Mouse (Mus musculus) neural tube, embryonic 10.5 days (tissue): ENCODE results near the gene Hoxd13.
A peak's percentile ranks its signal among the peaks of the same experiment; 100 is the strongest.

Experiments used
- DNase-seq: peaks from one replicate; pipeline ENCODE4 v3.0.0-alpha.2; 2017; ENCODE audit warnings: low spot score; ENCODE audit errors: extremely low spot score

Hoxd13 gene

DNA sequence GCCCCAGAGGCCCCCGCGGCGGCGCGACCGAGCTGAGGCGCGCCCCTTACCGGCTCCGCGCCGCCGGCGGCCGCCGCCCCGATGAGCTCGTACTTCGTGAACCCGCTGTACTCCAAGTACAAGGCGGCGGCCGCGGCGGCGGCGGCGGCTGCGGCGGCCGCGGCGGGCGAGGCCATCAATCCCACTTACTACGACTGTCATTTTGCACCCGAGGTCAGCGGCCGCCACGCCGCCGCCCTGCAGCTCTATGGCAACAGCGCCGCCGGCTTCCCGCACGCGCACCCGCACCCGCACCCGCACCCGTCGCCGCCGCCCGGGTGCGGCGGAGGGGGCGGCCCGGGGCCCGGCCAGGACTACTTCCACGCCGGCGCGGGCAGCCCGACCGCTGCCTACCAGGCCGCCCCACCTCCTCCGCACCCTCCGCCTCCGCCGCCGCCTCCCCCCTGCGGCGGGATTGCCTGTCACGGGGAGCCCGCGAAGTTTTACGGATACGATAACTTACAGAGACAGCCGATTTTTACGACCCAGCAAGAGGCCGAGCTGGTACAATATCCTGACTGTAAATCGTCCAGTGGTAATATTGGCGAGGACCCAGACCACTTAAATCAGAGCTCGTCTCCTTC is 37.5 kb downstream of the Hoxd13 start:
- peak; percentile 84 for DNase-seq

DNA sequence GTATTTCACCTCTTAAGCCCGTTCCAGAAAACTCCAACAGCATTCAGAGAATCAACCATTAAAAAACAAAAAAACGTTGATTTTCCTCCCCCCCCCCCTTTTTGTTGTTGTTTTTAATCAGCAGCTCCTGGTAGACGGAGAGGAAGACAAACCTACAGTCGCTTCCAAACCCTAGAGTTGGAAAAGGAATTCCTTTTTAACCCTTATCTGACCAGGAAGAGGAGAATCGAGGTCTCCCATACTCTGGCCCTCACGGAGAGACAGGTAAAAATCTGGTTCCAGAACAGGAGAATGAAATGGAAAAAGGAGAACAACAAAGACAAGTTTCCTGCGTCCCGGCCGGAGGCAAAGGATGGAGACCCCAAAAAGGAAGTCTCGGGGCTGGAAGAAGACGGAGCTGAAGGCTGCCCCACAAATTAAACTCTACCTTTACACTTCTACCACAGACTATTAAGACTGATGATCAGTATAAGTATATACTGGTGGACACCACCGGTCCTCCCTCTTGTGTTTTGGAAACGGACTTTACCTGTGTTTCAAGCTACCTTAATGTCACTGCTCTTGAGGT is 38.4 kb downstream of the Hoxd13 start:
- peak; percentile 36 for DNase-seq

DNA sequence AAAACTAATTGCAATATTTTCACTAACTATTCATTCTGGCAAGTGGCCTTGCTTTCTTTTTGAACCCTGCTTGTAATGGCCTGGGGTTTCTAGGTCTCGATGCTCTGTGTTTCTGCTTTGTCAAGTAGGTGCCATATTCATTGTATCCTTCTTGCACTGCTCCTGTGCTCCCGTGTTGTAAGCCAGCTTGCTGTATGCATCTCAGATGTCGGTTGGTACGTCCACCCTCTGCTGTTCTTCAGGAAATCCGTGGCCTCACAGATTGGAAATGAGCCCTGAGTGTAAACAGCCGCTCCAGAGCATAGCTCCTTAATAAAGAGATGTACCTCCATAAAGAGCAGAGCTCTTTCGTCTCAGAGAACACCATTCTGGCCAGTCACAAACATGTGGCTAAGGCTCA is 39.5 kb downstream of the Hoxd13 start:
- peak; percentile 35 for DNase-seq

- DNase-seq: peak; percentile 47
Observed at GRCm38 (mm10) chr2:74708676-74709075, 40.6 kb downstream of the Hoxd13 start.

DNA sequence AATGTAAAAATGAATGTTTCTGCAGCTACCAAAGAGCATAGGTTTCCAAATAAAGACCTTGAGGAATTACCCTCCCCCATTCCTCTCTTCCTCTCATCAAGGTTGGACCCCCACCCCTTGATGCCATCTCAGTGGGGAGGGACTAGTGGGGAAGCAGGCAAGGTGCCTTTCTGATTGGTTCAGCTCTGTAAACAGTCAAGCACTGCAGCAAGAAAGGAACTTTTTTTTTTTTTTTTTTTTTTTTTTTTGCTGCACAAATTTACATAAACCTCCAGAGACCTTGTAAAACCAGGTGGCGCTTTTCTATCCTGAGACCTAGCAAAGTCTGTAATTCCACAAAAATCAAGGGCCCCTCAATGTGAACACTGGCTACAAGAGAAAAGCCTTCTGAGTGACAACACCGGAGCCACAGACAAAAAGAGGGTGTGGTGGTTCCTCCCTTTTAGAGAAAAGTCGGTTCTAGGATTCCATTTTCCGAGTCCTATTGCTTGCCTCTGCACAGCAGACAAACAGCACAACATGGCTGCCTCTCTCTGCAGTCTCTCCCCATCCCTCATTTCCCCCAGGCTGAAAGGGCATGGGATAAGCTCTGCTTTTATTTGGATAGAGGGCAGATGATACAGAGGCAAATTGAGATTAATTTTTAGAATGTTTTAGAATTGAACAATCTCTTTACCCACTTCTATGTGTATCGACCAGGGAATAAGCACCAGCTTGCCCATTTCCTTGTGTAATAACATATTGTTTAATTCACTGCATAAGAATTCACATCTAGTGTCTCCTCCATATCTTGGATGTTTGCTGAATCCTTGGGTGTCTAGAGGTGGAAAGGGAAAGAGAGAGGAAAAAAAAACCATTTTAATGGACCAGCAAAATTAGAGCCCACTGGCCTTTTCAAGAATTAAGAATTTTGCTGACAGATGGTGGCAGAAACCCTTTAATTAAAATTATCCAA is 41.6 kb downstream of the Hoxd13 start:
- DNase-seq: peak; percentile 33

- DNase-seq: peak; percentile 58
Observed at GRCm38 (mm10) chr2:74710929-74711543, 42.9 kb downstream of the Hoxd13 start.

DNA sequence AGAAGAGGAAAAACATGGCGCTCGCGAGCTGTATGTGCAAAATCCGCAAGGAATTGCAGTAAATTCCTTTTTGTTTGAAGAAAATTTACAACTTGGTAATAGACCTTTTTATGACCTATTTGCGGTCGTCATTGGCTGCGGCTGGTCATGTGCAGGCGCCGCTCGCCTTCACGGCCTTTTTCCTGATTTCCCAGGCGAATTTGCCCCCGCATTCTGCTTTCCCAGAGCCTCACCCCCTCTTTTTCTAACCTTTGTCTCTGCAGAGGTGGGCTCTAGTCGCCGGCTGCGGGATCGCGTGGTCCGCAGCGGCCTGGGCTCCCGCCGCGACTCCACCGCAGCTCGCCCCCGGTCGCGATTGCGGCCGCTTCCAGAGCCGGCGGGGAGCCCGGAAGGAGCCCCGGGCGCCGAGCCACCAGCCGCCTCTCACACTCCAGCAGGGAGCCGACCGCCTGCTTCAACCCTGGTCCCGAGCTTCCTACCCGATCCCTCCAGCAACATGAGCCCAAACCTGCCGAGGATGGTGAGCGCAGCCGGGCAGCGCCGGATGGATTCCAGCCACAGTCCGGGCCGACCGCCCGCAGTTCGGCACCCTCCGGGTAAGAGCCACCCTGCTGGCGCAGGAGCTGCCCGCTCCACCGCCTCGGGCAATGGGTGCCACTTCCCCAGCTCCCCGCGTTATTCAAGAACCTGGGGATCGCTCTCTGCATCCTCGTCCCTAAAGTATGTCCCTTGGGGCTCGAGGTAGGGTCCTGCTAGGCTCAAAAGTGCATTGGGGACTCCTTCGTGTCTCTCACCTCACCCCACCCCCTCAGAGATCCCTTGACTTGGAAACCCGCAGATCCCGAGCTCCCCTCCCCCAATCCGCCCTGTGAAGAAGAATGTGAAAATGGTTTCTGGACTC is 43.9 kb downstream of the Hoxd13 start, which contains the start of the genes Hoxd3 and Hoxd4:
TSS of gene Hoxd3 (plus strand) at position 207 of the 901 bp plus-strand sequence.
TSS of gene Hoxd4 (plus strand) at position 209 of the 901 bp plus-strand sequence.
- peak; percentile 82 for DNase-seq

- DNase-seq: peak; percentile 48
Observed at GRCm38 (mm10) chr2:74713239-74714150, 45.4 kb downstream of the Hoxd13 start.

- no peak for DNase-seq
Observed at GRCm38 (mm10) chr2:74714156-74714789, 46.2 kb downstream of the Hoxd13 start.

GRCm38 (mm10) chr2:74714881-74715280 is 46.8 kb downstream of the Hoxd13 start:
- no peak for DNase-seq

DNA sequence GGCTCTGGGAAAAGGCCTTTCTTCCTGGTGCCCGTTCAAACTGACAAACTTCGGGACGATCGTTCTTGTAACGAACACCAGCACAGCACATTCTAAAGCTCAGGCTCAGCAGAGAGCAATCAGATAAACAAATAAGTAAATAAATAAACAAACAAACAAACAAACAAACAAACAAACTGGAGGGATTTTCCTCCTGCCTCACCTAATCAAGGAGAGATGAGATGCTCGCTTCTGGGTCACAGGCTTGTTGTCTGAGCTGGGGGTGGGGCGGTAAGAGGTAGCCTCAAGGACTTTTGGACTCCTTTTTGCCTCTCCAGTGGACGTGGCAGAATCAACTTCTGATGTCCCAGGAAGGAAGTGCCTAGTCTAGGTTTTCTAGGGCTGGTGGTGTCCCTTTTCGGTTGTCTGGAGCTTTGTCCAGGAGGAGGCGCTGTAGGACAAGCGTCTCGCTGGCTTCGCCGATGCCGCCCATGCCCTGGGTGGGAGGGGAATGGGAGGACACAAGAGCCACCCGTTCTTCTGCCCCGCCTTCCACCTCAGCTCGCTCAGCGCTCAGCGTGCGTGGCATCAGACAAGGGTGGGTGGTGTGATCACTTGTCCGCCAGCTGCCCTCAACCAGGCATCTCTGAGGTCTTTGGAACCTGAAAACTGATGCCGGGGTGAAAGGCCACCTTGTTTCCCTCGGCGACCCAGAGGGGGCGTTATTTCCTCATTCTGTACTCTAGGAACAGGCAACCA is 47.6 kb downstream of the Hoxd13 start:
- peak; percentile 98 for DNase-seq

DNA sequence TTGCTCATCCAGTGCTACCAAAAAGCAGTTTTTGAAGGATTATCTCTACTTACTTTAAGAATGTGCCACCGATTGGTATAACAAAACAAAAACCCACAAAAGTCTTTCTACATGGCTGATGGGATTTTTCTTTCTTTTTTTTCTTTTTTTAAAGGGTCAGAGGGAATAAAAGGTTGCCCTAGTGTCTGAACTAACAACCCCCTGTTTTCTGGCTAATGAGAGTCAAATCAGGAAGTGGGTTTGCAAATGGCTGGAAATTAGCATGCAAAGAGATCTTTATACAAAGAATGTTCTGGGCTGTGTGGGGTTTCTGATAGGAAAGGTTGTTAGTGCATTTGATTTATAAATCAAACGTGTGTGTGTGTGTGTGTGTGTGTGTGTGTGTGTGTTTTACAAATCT is 52.3 kb downstream of the Hoxd13 start:
- DNase-seq: no peak

DNA sequence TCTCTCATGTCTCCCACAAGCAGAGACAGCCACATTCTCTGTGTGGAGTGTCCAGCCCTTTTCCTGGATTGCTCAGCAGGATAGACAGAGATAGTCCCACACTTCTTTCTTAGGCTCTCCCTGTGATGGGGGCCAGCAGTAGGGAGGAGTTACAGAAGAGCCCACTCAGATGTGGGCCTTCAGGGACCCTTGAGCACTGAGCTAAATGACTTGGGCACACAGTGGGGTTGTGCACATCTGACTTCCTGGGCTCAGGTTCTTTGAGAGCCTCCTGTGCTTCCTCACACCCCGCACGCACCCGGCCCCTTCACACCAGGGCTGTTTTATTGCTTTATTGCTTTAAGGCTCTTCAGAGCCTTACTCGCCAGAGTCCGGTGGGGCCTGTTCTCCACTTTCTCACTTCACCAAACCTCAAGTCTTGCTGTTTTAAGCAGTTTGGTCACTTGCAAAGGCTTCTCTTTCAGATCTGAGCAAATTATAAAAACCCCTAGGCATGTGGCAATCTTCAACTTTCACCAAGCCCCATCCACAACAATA is 52.9 kb downstream of the Hoxd13 start:
- peak; percentile 56 for DNase-seq
